Mouse (Mus musculus) cerebellum, adult 2 months (tissue): ENCODE results near the gene 1700017N19Rik. TPM values are rescaled to one million over a fixed set of nuclear protein-coding genes. Genes with fewer than 3 reads are reported as not detected.

ENCODE experiments used
- DNase-seq, 2 experiments: peaks; one replicate each; pipeline ENCODE4 v3.0.0; 2021
- H3K27ac ChIP-seq: fragments of 200-500 bp; 2 replicates; pipeline ENCODE4 v1.5.1; 2012; ENCODE audit warnings: low read length, control low read depth, inconsistent platforms; ENCODE audit not compliant: insufficient read depth
- H3K27me3 ChIP-seq: fragments of 200-500 bp; 2 replicates; pipeline ENCODE4 v1.6.1; 2012; ENCODE audit warnings: inconsistent platforms, mild to moderate bottlenecking, low read length, moderate library complexity; ENCODE audit not compliant: control insufficient read depth, insufficient read depth
- H3K4me1 ChIP-seq: fragments of 200-500 bp; 2 replicates; pipeline ENCODE4 v1.6.1; 2011; ENCODE audit warnings: low read length; ENCODE audit not compliant: control insufficient read depth, insufficient read depth
- H3K4me3 ChIP-seq: fragments of 200-500 bp; replicated peaks from 2 replicates; pipeline ENCODE3; 2011; ENCODE audit warnings: mild to moderate bottlenecking, low read depth, low read length, control low read depth; ENCODE audit not compliant: insufficient read depth
- CTCF ChIP-seq: fragments of 200-500 bp; IDR thresholded peaks from 2 replicates; pipeline ENCODE4 v1.5.1; 2011; ENCODE audit warnings: low read depth, mild to moderate bottlenecking, control low read depth, low read length, moderate library complexity, borderline replicate concordance; ENCODE audit not compliant: insufficient read depth
- POLR2A ChIP-seq: fragments of 200-500 bp; IDR thresholded peaks from 2 replicates; pipeline ENCODE4 v1.6.1; 2011; ENCODE audit warnings: low read length, control low read depth, borderline replicate concordance; ENCODE audit not compliant: insufficient read depth
- WGBS: fragments of 180-500 bp; shearing (Covaris S2); methylation state at CpG from one replicate; pipeline ENCODE4 v1.1.7; 2018; 5-methylcytosine and 5-hydroxymethylcytosine counted together
- polyA plus RNA-seq: library from polyadenylated mRNA; depleted of rRNA; stranded (reverse); fragments of >200 nt; gene quantifications from 2 replicates; pipeline ENCODE4 v1.2.3, GENCODE M21; 2012; rRNA removed

The 1700017N19Rik gene
- polyA plus RNA-seq, 1 experiment: 0.18 TPM

- Histone ChIP-seq H3K4me3 (no peak overlapping the region), H3K27ac (no peak overlapping the region), H3K27me3 (no peaks in the 10 kb centered on the region; the same call in 1 of the 2 replicates), H3K4me1 (peaks cover 5% of the 10 kb centered on the region; the same call in 1 of the 2 replicates)
- TF ChIP-seq POLR2A (no peak), CTCF (no peak)
- DNase-seq: no peak
- WGBS: 89% methylated on average over 3 of the region's 3 CpGs
Measured at GRCm38 (mm10) chr10:100622494-100622893, 32.2 kb downstream of the 1700017N19Rik start.

- WGBS: 8% methylated on average over 20 of the region's 20 CpGs
- Histone ChIP-seq H3K27me3 (no peaks in the 10 kb centered on the region; the same call in 1 of the 2 replicates), H3K4me3 (no peak overlapping the region), H3K4me1 (no peaks in the 10 kb centered on the region), H3K27ac (peak overlapping the region; percentile 15; the same call in 1 of the 2 replicates)
- TF ChIP-seq CTCF: peak; percentile 73; the same call in 1 of the 2 replicates
- TF ChIP-seq POLR2A: no peak
- peak; percentile 52 to 58 for DNase-seq
Measured at GRCm38 (mm10) chr10:100629762-100630438, 39.6 kb downstream of the 1700017N19Rik start.

GRCm38 (mm10) chr10:100642887-100643286 lies 52.6 kb downstream of the 1700017N19Rik start:
- TF ChIP-seq CTCF (no peak), POLR2A (no peak)
- Histone ChIP-seq H3K27me3 (no peaks in the 10 kb centered on the region), H3K4me3 (no peak overlapping the region), H3K27ac (no peak overlapping the region), H3K4me1 (no peaks in the 10 kb centered on the region)
- 76% methylated on average over 3 of the region's 3 CpGs for WGBS
- DNase-seq: no peak

- H3K4me1 ChIP-seq: no peaks in the 10 kb centered on the region
- no peak overlapping the region for H3K4me3 ChIP-seq
- H3K27ac ChIP-seq: no peak overlapping the region
- no peaks in the 10 kb centered on the region for H3K27me3 ChIP-seq
- no peak for TF ChIP-seq CTCF
- no peak for DNase-seq
- WGBS: 83% methylated on average over 4 of the region's 4 CpGs
Measured at GRCm38 (mm10) chr10:100645331-100645935, 55.1 kb downstream of the 1700017N19Rik start.

- H3K4me3 ChIP-seq: no peak overlapping the region
- DNase-seq: no peak
- no peaks in the 10 kb centered on the region for H3K4me1 ChIP-seq
- no peak overlapping the region for H3K27ac ChIP-seq
- no peak for TF ChIP-seq CTCF
- no peak for TF ChIP-seq POLR2A
- no peaks in the 10 kb centered on the region for H3K27me3 ChIP-seq
Measured at GRCm38 (mm10) chr10:100654183-100654582, 63.9 kb downstream of the 1700017N19Rik start.

- TF ChIP-seq CTCF (no peak), POLR2A (no peak)
- no peak overlapping the region for H3K27ac ChIP-seq
- no peaks in the 10 kb centered on the region for H3K4me1 ChIP-seq
- no peaks in the 10 kb centered on the region; the same call in 1 of the 2 replicates for H3K27me3 ChIP-seq
- 60% methylated on average over 2 of the region's 2 CpGs for WGBS
- DNase-seq: no peak
- no peak overlapping the region for H3K4me3 ChIP-seq
Measured at GRCm38 (mm10) chr10:100661970-100662590, 71.8 kb downstream of the 1700017N19Rik start.

Other genes with a start within 250 kb of the 1700017N19Rik start
- not detected in 2 replicates for gene Gm4302, start 249.6 kb upstream of the 1700017N19Rik start, polyA plus RNA-seq
- not detected in 2 replicates for gene Gm4303, start 244.5 kb upstream of the 1700017N19Rik start, polyA plus RNA-seq
- not detected in 2 replicates for gene Gm4305, start 239.4 kb upstream of the 1700017N19Rik start, polyA plus RNA-seq
- gene Gm4307, start 229.1 kb upstream of the 1700017N19Rik start, polyA plus RNA-seq: not detected in 2 replicates
- not detected in 2 replicates for gene Gm4312, start 207.9 kb upstream of the 1700017N19Rik start, polyA plus RNA-seq
- gene Tmtc3, start 103.1 kb upstream of the 1700017N19Rik start, polyA plus RNA-seq: 7.7 and 8.2 TPM in 2 replicates
- gene Cep290, start 102.9 kb upstream of the 1700017N19Rik start, polyA plus RNA-seq: 7.5 and 8.1 TPM in 2 replicates
- 36.6 and 44.5 TPM in 2 replicates for gene 4930430F08Rik, start 61 bp upstream of the 1700017N19Rik start, polyA plus RNA-seq